Mouse (Mus musculus): Measurements from ENCODE around the gene Tnfaip8l2.

- TF ChIP-seq CTCF (IDR thresholded peaks at IDR 0.05; ENCODE audit: borderline replicate concordance, control insufficient read depth, extremely low read depth, insufficient read depth, low read length, poor library complexity) (no peak), POLR2A (IDR thresholded peaks at IDR 0.05; ENCODE audit: control insufficient read depth, extremely low read depth, insufficient read depth, low read length, poor library complexity) (no peak)
These were observed 17.2 kb downstream of the Tnfaip8l2 start for GRCm38 (mm10) chr3:95124972-95125371.

Measured in thymus, adult 2 months (tissue).